11 mouse cellular contexts compared by ENCODE assay signal in genomic region chr17:43232769-43233168, GRCm38 (mm10). TPM values are rescaled to one million over a fixed set of nuclear protein-coding genes. Genes with fewer than 3 reads are reported as not detected.
DNase-seq lines count a peak whose midpoint lies in the region; ATAC-seq and TF ChIP-seq lines count a peak whose summit lies in the region.
"Had no signal": no experiment of that assay in that cellular context is flagged by ENCODE, and none has a peak within 500 bp of the region (broad histone marks: within the 10 kb centered on the region; RNA-seq: fewer than 3 reads in every experiment).

No protein-coding gene starts in this region.

- no peaks in the 10 kb centered on the region for H3K27me3 ChIP-seq in lung, embryonic 14.5 days (ENCODE audit: insufficient read depth, low read length)
- H3K27me3 ChIP-seq in CH12.LX (replicated peaks), result no peaks in the 10 kb centered on the region
- no peaks in the 10 kb centered on the region for H3K27me3 ChIP-seq in intestine, embryonic 14.5 days (replicated peaks; ENCODE audit: control insufficient read depth, insufficient read depth, low read length)
- no peaks in the 10 kb centered on the region for H3K27me3 ChIP-seq in stomach, embryonic 16.5 days (ENCODE audit: control insufficient read depth, insufficient read depth, low read length)
- H3K27me3 ChIP-seq in hindbrain, embryonic 13.5 days, result no peaks in the 10 kb centered on the region
- no peaks in the 10 kb centered on the region for H3K27me3 ChIP-seq in midbrain, postnatal 0 days (ENCODE audit: insufficient read depth, low read length)

- dilution Hi-C loops in CH12.LX (cut with MboI; ENCODE audit: extremely low pct_ligation_motif_present, extremely low pct_unique_long_range_greater_than_20kb, low sequenced_read_pairs), result no loop called here

- no peaks in the 10 kb centered on the region for H3K9me3 ChIP-seq in lung, embryonic 14.5 days (ENCODE audit: low read depth, low read length)
- H3K9me3 ChIP-seq in CH12.LX (replicated peaks; ENCODE audit: low read length), result peaks cover 52% of the 10 kb centered on the region
- no peaks in the 10 kb centered on the region for H3K9me3 ChIP-seq in intestine, embryonic 14.5 days (ENCODE audit: control insufficient read depth, low read length)
- H3K9me3 ChIP-seq in stomach, embryonic 16.5 days (replicated peaks; ENCODE audit: control insufficient read depth, low read length), result no peaks in the 10 kb centered on the region
- H3K9me3 ChIP-seq in hindbrain, embryonic 13.5 days, result no peaks in the 10 kb centered on the region
- H3K9me3 ChIP-seq in midbrain, postnatal 0 days (ENCODE audit: low read length), result no peaks in the 10 kb centered on the region

- H3K79me2 ChIP-seq in CH12.LX (replicated peaks; ENCODE audit: control insufficient read depth, extremely low read depth, insufficient read depth, poor library complexity, severe bottlenecking), result no peaks in the 10 kb centered on the region

- no peak for ATAC-seq in lung, embryonic 14.5 days (ENCODE audit: insufficient read depth)
- no peak for ATAC-seq in intestine, embryonic 14.5 days (replicated peaks; ENCODE audit: low FRiP score, low TSS enrichment, low read depth)
- no peak; the same call in 1 of the 2 replicates for ATAC-seq in stomach, embryonic 16.5 days (ENCODE audit: insufficient read depth, low FRiP score)
- ATAC-seq in hindbrain, embryonic 13.5 days (ENCODE audit: low FRiP score), result no peak
- no peak for ATAC-seq in midbrain, postnatal 0 days (ENCODE audit: low FRiP score)

- H3K4me1 ChIP-seq in lung, embryonic 14.5 days (ENCODE audit: insufficient read depth), result no peaks in the 10 kb centered on the region
- peaks cover 0 to 31% of the 10 kb centered on the region in 2 experiments; a peak in 2 of 4 replicates for H3K4me1 ChIP-seq in CH12.LX (ENCODE audit: control insufficient read depth in 1 of 2, insufficient read depth in 2 of 2)
- H3K4me1 ChIP-seq in intestine, embryonic 14.5 days (replicated peaks; ENCODE audit: control insufficient read depth, insufficient read depth, low read length), result 0 out of 2 replicates have a peak, but pooled peaks cover 3% of the 10 kb centered on the region
- H3K4me1 ChIP-seq in stomach, embryonic 16.5 days (ENCODE audit: control insufficient read depth, insufficient read depth, low read length), result peaks cover 6% of the 10 kb centered on the region
- H3K4me1 ChIP-seq in hindbrain, embryonic 13.5 days (replicated peaks), result peaks cover 14% of the 10 kb centered on the region; the same call in 1 of the 2 replicates
- no peaks in the 10 kb centered on the region for H3K4me1 ChIP-seq in midbrain, postnatal 0 days (ENCODE audit: insufficient read depth, low read length)

- peak; percentile 36 for DNase-seq in lung, embryonic 14.5 days
- no peak for DNase-seq in lung, postnatal 4 days
- peak; percentile 48 for DNase-seq in CH12.LX (ENCODE audit: extremely low read depth)
- no peak for DNase-seq in intestine, embryonic 14.5 days (ENCODE audit: low spot score)
- DNase-seq in cerebellum, adult 18-20 months, result no peak
- DNase-seq in midbrain, postnatal 0 days (ENCODE audit: low spot score), result no peak
- DNase-seq: gastrocnemius, postnatal 25 days; kidney, postnatal 25 days; left cerebral cortex, postnatal 4 days had no signal

- no peak for TF ChIP-seq POLR2A in CH12.LX (IDR thresholded peaks at IDR 0.05; ENCODE audit: low read depth, low read length)

- no peak overlapping the region for H3K4me3 ChIP-seq in lung, embryonic 14.5 days (ENCODE audit: low read depth, low read length)
- H3K4me3 ChIP-seq in CH12.LX (replicated peaks in 1 of 3; ENCODE audit: low read depth in 2 of 3, low read length in 2 of 3, poor library complexity in 1 of 3), result no peak overlapping the region
- H3K4me3 ChIP-seq in intestine, embryonic 14.5 days (ENCODE audit: low read depth, low read length), result no peak overlapping the region
- no peak overlapping the region for H3K4me3 ChIP-seq in stomach, embryonic 16.5 days (replicated peaks; ENCODE audit: low read length)
- H3K4me3 ChIP-seq in hindbrain, embryonic 13.5 days, result no peak overlapping the region
- no peak overlapping the region for H3K4me3 ChIP-seq in midbrain, postnatal 0 days (ENCODE audit: low read depth, low read length)

- no peak overlapping the region for H3K9ac ChIP-seq in lung, embryonic 14.5 days
- no peak overlapping the region for H3K9ac ChIP-seq in CH12.LX (ENCODE audit: insufficient read depth, low read depth)
- no peak overlapping the region for H3K9ac ChIP-seq in intestine, embryonic 14.5 days (ENCODE audit: low read length)
- no peak overlapping the region for H3K9ac ChIP-seq in stomach, embryonic 16.5 days (ENCODE audit: low read length)
- no peak overlapping the region for H3K9ac ChIP-seq in hindbrain, embryonic 13.5 days
- no peak overlapping the region for H3K9ac ChIP-seq in midbrain, postnatal 0 days (replicated peaks; ENCODE audit: low read length, poor library complexity, severe bottlenecking)

- H3K36me3 ChIP-seq in lung, embryonic 14.5 days (ENCODE audit: insufficient read depth), result no peaks in the 10 kb centered on the region
- H3K36me3 ChIP-seq in CH12.LX (replicated peaks in 1 of 2; ENCODE audit: control insufficient read depth in 1 of 2, insufficient read depth in 1 of 2, low read length in 1 of 2), result no peaks in the 10 kb centered on the region
- H3K36me3 ChIP-seq in intestine, embryonic 14.5 days (ENCODE audit: control insufficient read depth, insufficient read depth, low read length), result no peaks in the 10 kb centered on the region
- no peaks in the 10 kb centered on the region for H3K36me3 ChIP-seq in stomach, embryonic 16.5 days (ENCODE audit: control insufficient read depth, insufficient read depth, low read length)
- no peaks in the 10 kb centered on the region for H3K36me3 ChIP-seq in hindbrain, embryonic 13.5 days
- H3K36me3 ChIP-seq in midbrain, postnatal 0 days (ENCODE audit: insufficient read depth, low read length), result no peaks in the 10 kb centered on the region

- in situ Hi-C loops in CH12.LX (cut with MboI; ENCODE audit: low pct_ligation_motif_present, low pct_unique_long_range_greater_than_20kb, low sequenced_read_pairs), result loop anchor here (25.0 kb wide), 1 partner anchor 220 kb away; the partner anchor contains the start of gene Tnfrsf21

- peak overlapping the region; percentile 35 for H3K4me2 ChIP-seq in lung, embryonic 14.5 days
- H3K4me2 ChIP-seq in CH12.LX (ENCODE audit: insufficient read depth, low read depth, poor library complexity, severe bottlenecking), result no peak overlapping the region
- peak overlapping the region; percentile 20; the same call in 1 of the 2 replicates for H3K4me2 ChIP-seq in intestine, embryonic 14.5 days (ENCODE audit: low read length)
- peak overlapping the region; percentile 6; the same call in 1 of the 2 replicates for H3K4me2 ChIP-seq in stomach, embryonic 16.5 days (ENCODE audit: low read depth, low read length)
- H3K4me2 ChIP-seq in hindbrain, embryonic 13.5 days, result no peak overlapping the region
- no peak overlapping the region for H3K4me2 ChIP-seq in midbrain, postnatal 0 days (ENCODE audit: low read depth, low read length, poor library complexity, severe bottlenecking)

- no peak overlapping the region for H3K27ac ChIP-seq in lung, embryonic 14.5 days (ENCODE audit: low read depth)
- no peak overlapping the region for H3K27ac ChIP-seq in CH12.LX (ENCODE audit: insufficient read depth, low read depth)
- H3K27ac ChIP-seq in intestine, embryonic 14.5 days (ENCODE audit: low read depth), result no peak overlapping the region
- H3K27ac ChIP-seq in stomach, embryonic 16.5 days (ENCODE audit: low read length), result no peak overlapping the region
- no peak overlapping the region for H3K27ac ChIP-seq in hindbrain, embryonic 13.5 days
- no peak overlapping the region for H3K27ac ChIP-seq in midbrain, postnatal 0 days (ENCODE audit: low read depth, low read length)

- TF ChIP-seq CTCF in lung, embryonic 14.5 days (IDR thresholded peaks at IDR 0.05; ENCODE audit: low read depth), result no peak
- TF ChIP-seq CTCF in CH12.LX (conservative IDR thresholded peaks at IDR 0.05 in 1 of 2, IDR thresholded peaks at IDR 0.05 in 1 of 2; ENCODE audit: low read depth in 2 of 2, low read length in 2 of 2), result no peak
- no peak for TF ChIP-seq CTCF in midbrain, postnatal 0 days (IDR thresholded peaks at IDR 0.05)

- TF ChIP-seq RAD21 in CH12.LX (IDR thresholded peaks at IDR 0.05; ENCODE audit: low read depth, low read length), result no peak

- 46% methylated on average over 6 of the region's 6 CpGs for WGBS in lung, embryonic 14.5 days
- WGBS in intestine, embryonic 14.5 days, result 25% methylated on average over 6 of the region's 6 CpGs
- WGBS in stomach, embryonic 16.5 days, result 47% methylated on average over 6 of the region's 6 CpGs
- 78% methylated on average over 6 of the region's 6 CpGs for WGBS in hindbrain, embryonic 13.5 days
- WGBS in midbrain, postnatal 0 days, result 73% methylated on average over 6 of the region's 6 CpGs

- no peak for TF ChIP-seq EP300 in CH12.LX (IDR thresholded peaks at IDR 0.05; ENCODE audit: low read length)

TF ChIP-seq in CH12.LX, 34 proteins besides CTCF, POLR2A, EP300 and RAD21:
- TF ChIP-seq PAX5 (IDR thresholded peaks at IDR 0.05; ENCODE audit: low read length), result no peak
- peak; percentile 63 for TF ChIP-seq TBP (conservative IDR thresholded peaks at IDR 0.05; ENCODE audit: low read depth, low read length)
- TF ChIP-seq ZNF384 (IDR thresholded peaks at IDR 0.05; ENCODE audit: low read depth, low read length), result no peak
- TF ChIP-seq MAZ (IDR thresholded peaks at IDR 0.05; ENCODE audit: low read depth, low read length), result no peak

RNA-seq across cellular contexts. Expression of gene Adgrf1, which starts 37.4 kb away (rescaled TPM):
- not detected in 2 replicates for polyA plus RNA-seq in lung, embryonic 14.5 days (2014; fragmentation: Nextera tagmentation; extraction: Ambion mirVana)
- total RNA-seq in CH12.LX (2012; rRNA removed), result not detected in 2 replicates
- total RNA-seq in CH12.LX (2014; rRNA removed), result not detected in 2 replicates
- not detected in 2 replicates for polyA plus RNA-seq in CH12.LX (2012; ENCODE audit: insufficient read length, low read depth)
- polyA plus RNA-seq in intestine, embryonic 14.5 days (2014; fragmentation: Nextera tagmentation; extraction: Ambion mirVana), result 0.14 TPM in 1 of 2 replicates, not detected in the other
- polyA plus RNA-seq in stomach, embryonic 16.5 days (2015; fragmentation: Nextera tagmentation; extraction: Ambion mirVana), result 0.05 and 0.14 TPM in 2 replicates
- not detected in 2 replicates for polyA plus RNA-seq in hindbrain, embryonic 13.5 days (2015; fragmentation: Nextera tagmentation; extraction: Ambion mirVana)
- total RNA-seq in midbrain, postnatal 0 days (2014; rRNA removed), result not detected in 2 replicates
- polyA plus RNA-seq in midbrain, postnatal 0 days (2015; fragmentation: Nextera tagmentation; extraction: Ambion mirVana), result not detected in 2 replicates
- total RNA-seq: left cerebral cortex, postnatal 4 days had no signal

Comparison
In these comparisons a context has a peak if more than half of its experiments do, and no peak if none do; other contexts are left out.
1. DNase-seq: peak in lung, embryonic 14.5 days (single experiment) and CH12.LX (single experiment); none in lung, postnatal 4 days (0 of 2), intestine, embryonic 14.5 days (single experiment), cerebellum, adult 18-20 months (0 of 2) and midbrain, postnatal 0 days (single experiment).
2. H3K4me2 ChIP-seq: peak in lung, embryonic 14.5 days (single experiment), intestine, embryonic 14.5 days (single experiment) and stomach, embryonic 16.5 days (single experiment); none in CH12.LX (single experiment), hindbrain, embryonic 13.5 days (single experiment) and midbrain, postnatal 0 days (single experiment).